8 mouse cellular contexts compared by ENCODE assay signal in the genomic region with DNA sequence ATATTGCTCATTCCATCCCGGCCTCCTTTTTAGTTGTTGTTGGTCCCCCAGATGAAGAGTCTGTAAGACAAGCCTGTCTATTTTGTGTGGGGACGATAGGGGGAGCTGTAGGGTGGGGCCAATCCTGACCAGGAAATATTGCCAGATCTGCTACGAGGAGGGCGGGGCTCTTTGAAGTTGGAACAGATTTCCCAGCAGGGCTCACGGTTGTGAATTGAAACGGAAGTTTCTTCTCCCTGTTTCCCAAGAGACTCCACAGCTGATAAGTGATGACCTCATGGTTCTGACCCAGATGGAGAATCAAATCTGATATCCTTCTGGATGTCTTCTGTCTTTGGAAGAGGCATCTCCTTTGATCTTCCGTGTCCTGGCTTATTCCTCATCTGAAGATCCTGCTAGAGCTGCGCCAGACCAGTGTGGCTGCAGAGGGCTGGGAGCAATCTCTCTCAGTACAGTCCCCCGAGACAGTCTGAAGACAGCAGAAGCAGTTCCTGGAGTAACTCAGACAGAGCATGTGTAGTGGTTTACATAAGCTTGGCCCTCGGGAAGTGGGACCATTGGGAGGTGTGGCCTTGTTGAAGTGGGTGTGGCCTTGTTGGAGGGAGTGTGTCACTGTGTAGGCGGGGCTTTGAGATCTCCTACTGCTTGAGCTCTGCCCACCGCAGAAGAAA.
A peak's percentile ranks its signal among the peaks of the same experiment; 100 is the strongest.
DNase-seq lines count a peak whose midpoint lies in the region; ATAC-seq and TF ChIP-seq lines count a peak whose summit lies in the region.

No protein-coding gene starts in this region.

- DNase-seq in left cerebral cortex, adult 2 months (ENCODE audit: extremely low spot score in 1 of 2, low spot score in 2 of 2) = peak; percentile 13 to 18
- DNase-seq in left cerebral cortex, adult 8-10 months (ENCODE audit: low spot score in 2 of 2) = no peak
- DNase-seq in cerebellum, adult 9-11 months = peak; percentile 82
- peak; percentile 19 to 20 for DNase-seq in frontal cortex, postnatal 10 days (ENCODE audit: low spot score in 2 of 2)
- peak; percentile 25 for DNase-seq in layer of hippocampus, adult 9-11 months
- peak; percentile 80 to 87 for DNase-seq in lung, postnatal 4 days

- 0 out of 2 replicates have a peak, but pooled peaks cover 2% of the 10 kb centered on the region for H3K27me3 ChIP-seq in hindbrain, embryonic 12.5 days
- no peaks in the 10 kb centered on the region for H3K27me3 ChIP-seq in stomach, embryonic 16.5 days (ENCODE audit: control insufficient read depth, insufficient read depth, low read length)

- H3K4me2 ChIP-seq in hindbrain, embryonic 12.5 days (replicated peaks) = peak overlapping the region; percentile 36; the same call in 1 of the 2 replicates
- H3K4me2 ChIP-seq in stomach, embryonic 16.5 days (ENCODE audit: low read depth, low read length) = peak overlapping the region; percentile 50

- no peak overlapping the region for H3K27ac ChIP-seq in left cerebral cortex, adult 2 months
- no peak overlapping the region for H3K27ac ChIP-seq in hindbrain, embryonic 12.5 days
- H3K27ac ChIP-seq in stomach, embryonic 16.5 days (ENCODE audit: low read length) = peak overlapping the region; percentile 82

- WGBS in hindbrain, embryonic 12.5 days = 16% methylated on average over 12 of the region's 12 CpGs
- WGBS in stomach, embryonic 16.5 days = 11% methylated on average over 12 of the region's 12 CpGs

- H3K9ac ChIP-seq in hindbrain, embryonic 12.5 days = no peak overlapping the region
- H3K9ac ChIP-seq in stomach, embryonic 16.5 days (ENCODE audit: low read length) = peak overlapping the region; percentile 42

- no peaks in the 10 kb centered on the region for H3K9me3 ChIP-seq in hindbrain, embryonic 12.5 days (replicated peaks)
- H3K9me3 ChIP-seq in stomach, embryonic 16.5 days (replicated peaks; ENCODE audit: control insufficient read depth, low read length) = no peaks in the 10 kb centered on the region

- H3K36me3 ChIP-seq in hindbrain, embryonic 12.5 days = no peaks in the 10 kb centered on the region
- H3K36me3 ChIP-seq in stomach, embryonic 16.5 days (ENCODE audit: control insufficient read depth, insufficient read depth, low read length) = no peaks in the 10 kb centered on the region

- intact Hi-C loops in left cerebral cortex, adult 2 months (cut with DNase I) = no loop called here

- peak; percentile 61 for TF ChIP-seq CTCF in left cerebral cortex, adult 2 months (IDR thresholded peaks at IDR 0.05)

- H3K4me3 ChIP-seq in left cerebral cortex, adult 2 months = no peak overlapping the region
- H3K4me3 ChIP-seq in hindbrain, embryonic 12.5 days = no peak overlapping the region
- peak overlapping the region; percentile 30 for H3K4me3 ChIP-seq in stomach, embryonic 16.5 days (replicated peaks; ENCODE audit: low read length)

- peak; percentile 39 for ATAC-seq in hindbrain, embryonic 12.5 days (ENCODE audit: low FRiP score)
- peak; percentile 89 for ATAC-seq in stomach, embryonic 16.5 days (ENCODE audit: insufficient read depth, low FRiP score)

- H3K4me1 ChIP-seq in hindbrain, embryonic 12.5 days = peaks cover 13% of the 10 kb centered on the region
- H3K4me1 ChIP-seq in stomach, embryonic 16.5 days (ENCODE audit: control insufficient read depth, insufficient read depth, low read length) = no peaks in the 10 kb centered on the region

Comparison
In these comparisons a context has a peak if more than half of its experiments do, and no peak if none do; other contexts are left out.
1. DNase-seq: peak in left cerebral cortex, adult 2 months (2 of 2), cerebellum, adult 9-11 months (single experiment), frontal cortex, postnatal 10 days (2 of 2), layer of hippocampus, adult 9-11 months (single experiment) and lung, postnatal 4 days (2 of 2); none in left cerebral cortex, adult 8-10 months (0 of 2).